Mouse (Mus musculus) liver, embryonic 14.5 days (tissue): ENCODE data around the gene Pdxdc1. TPM values are rescaled to one million over a fixed set of nuclear protein-coding genes. Genes with fewer than 3 reads are reported as not detected.
"Not testable (repeated sequence)": the region's sequence is repeated elsewhere in the genome, so short reads cannot be mapped to it uniquely, and the experiment has no call there.

Experiments used
- ATAC-seq: fragments of 200-750 bp; cut with Nextera tagmentation; 2 replicates; pipeline ENCODE4 v1.8.0; 2017; ENCODE audit warnings: moderate number of reproducible peaks, mild to moderate bottlenecking, moderate library complexity; ENCODE audit not compliant: insufficient read depth
- DNase-seq, 3 experiments: peaks; one replicate each; pipeline ENCODE4 v3.0.0-alpha.2; 2012 to 2013; ENCODE audit warnings: low read depth in 3 of 3, low spot score in 3 of 3
- H3K27ac ChIP-seq: fragments of 300-500 bp; sonication (generic); 2 replicates; pipeline ENCODE4 v1.5.1; 2014; ENCODE audit warnings: moderate library complexity, mild to moderate bottlenecking, control low read depth, inconsistent platforms
- H3K27me3 ChIP-seq: fragments of 300-500 bp; sonication (generic); 2 replicates; pipeline ENCODE4 v1.6.1; 2014; ENCODE audit warnings: mild to moderate bottlenecking, low read length, moderate library complexity; ENCODE audit not compliant: control insufficient read depth, insufficient read depth
- H3K36me3 ChIP-seq: fragments of 300-500 bp; sonication (generic); replicated peaks from 2 replicates; pipeline ENCODE4 v1.6.1; 2014; ENCODE audit warnings: low read depth; ENCODE audit not compliant: control insufficient read depth, insufficient read depth
- H3K4me1 ChIP-seq, 2 experiments: fragments of 200-500 bp in 1 of 2; fragments of 300-500 bp in 1 of 2; sonication (generic) in 1 of 2; replicated peaks; 2 replicates each; pipeline ENCODE4 v1.6.1; 2012 to 2014; ENCODE audit warnings: antibody characterized with exemption in 1 of 2, inconsistent platforms in 1 of 2, low read length in 1 of 2; ENCODE audit not compliant: control insufficient read depth in 2 of 2, insufficient read depth in 2 of 2
- H3K4me2 ChIP-seq: fragments of 300-500 bp; sonication (generic); 2 replicates; pipeline ENCODE4 v1.6.1; 2014; ENCODE audit warnings: low read depth, mild to moderate bottlenecking, control low read depth, moderate library complexity
- H3K4me3 ChIP-seq, 2 experiments: fragments of 200-500 bp in 1 of 2; fragments of 300-500 bp in 1 of 2; sonication (generic) in 1 of 2; 2 replicates each; pipeline ENCODE4 v1.5.1; 2012 to 2014; ENCODE audit warnings: low read depth in 2 of 2, low read length in 2 of 2, mild to moderate bottlenecking in 2 of 2, control low read depth in 1 of 2, inconsistent platforms in 1 of 2, moderate library complexity in 1 of 2; ENCODE audit not compliant: insufficient read depth in 1 of 2
- H3K9ac ChIP-seq: fragments of 300-500 bp; sonication (generic); replicated peaks from 2 replicates; pipeline ENCODE4 v1.6.1; 2014; ENCODE audit warnings: mild to moderate bottlenecking, control low read depth, moderate library complexity
- H3K9me3 ChIP-seq: fragments of 300-500 bp; sonication (generic); 2 replicates; pipeline ENCODE4 v1.6.1; 2016; ENCODE audit warnings: low read length, mixed read lengths; ENCODE audit not compliant: control insufficient read depth
- CTCF ChIP-seq: IDR thresholded peaks from 2 replicates; pipeline ENCODE4 v1.5.1; 2016; ENCODE audit warnings: antibody characterized with exemption, low read depth, control low read depth
- EP300 ChIP-seq: IDR thresholded peaks from 2 replicates; pipeline ENCODE4 v1.6.1; 2016; ENCODE audit warnings: antibody characterized with exemption, low read depth
- WGBS: fragments of 180-500 bp; shearing (Covaris S2); extraction: QIAGEN DNeasy Blood & Tissue Kit; methylation state at CpG from one replicate; pipeline ENCODE4 v1.1.7; 2014; ENCODE audit not compliant: insufficient replicate concordance; 5-methylcytosine and 5-hydroxymethylcytosine counted together
- polyA plus RNA-seq, 2 experiments: library from polyadenylated mRNA; depleted of rRNA in 1 of 2; stranded (reverse) in 1 of 2; unstranded in 1 of 2; fragments of >200 nt; fragmentation: Nextera tagmentation in 1 of 2; extraction: Ambion mirVana in 1 of 2; gene quantifications; 2 replicates each; pipeline versions ENCODE4 v1.2.1 to v1.2.3; 2012 to 2014

Pdxdc1 gene
- polyA plus RNA-seq, 2 experiments = 16.3 to 21.7 TPM

DNA sequence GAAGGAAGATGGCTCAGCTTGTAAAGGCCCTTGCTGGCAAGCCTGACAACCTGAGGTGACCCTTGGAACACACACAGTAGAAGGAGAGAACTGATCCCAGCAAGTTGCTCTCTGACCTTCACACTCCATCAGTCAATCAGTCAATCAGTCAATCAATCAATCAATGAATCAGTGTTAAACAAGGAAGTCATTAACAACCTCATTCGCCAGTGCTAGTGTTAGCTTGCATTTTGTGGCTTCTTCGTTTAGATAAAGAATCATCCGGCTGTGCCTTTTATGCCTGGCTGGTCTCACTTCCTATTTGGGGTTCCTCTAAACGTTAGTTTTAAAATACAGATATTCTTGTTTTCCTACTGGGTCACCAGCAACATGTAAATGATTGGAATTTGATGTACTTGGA lies 41.2 kb upstream of the Pdxdc1 start:
- Histone ChIP-seq H3K4me3 (no peak overlapping the region), H3K27ac (no peak overlapping the region)
- 9% methylated on average over 4 of the region's 4 CpGs for WGBS

DNA sequence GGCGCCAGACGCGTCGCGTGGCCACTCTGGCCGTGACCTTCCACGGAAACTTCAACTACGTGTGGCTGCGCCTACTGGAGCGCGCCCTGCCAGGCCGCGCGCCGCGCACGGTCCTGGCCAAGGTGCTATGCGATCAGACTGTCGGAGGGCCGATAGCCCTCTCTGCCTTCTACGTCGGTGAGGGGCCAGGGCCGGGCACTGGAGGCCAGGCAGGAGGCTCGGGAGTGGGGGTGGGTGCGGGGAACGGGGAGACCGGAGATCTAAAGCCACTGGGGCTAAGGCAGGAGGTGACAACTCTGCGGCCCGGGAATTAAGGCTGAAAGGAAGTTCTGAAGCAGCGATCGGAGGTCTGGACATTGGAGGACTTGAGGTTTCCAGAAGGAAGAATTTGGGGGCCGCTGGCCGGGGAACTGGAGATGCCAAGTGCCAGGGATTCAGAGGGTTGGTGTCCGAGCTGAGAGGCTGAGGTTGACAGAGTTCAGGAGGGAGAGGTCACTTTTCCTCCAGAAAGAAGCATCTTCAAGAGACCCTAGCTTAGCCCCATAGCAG lies 38.0 kb upstream of the Pdxdc1 start:
- ATAC-seq (peak; percentile 21; the same call in 1 of the 2 replicates), DNase-seq (no peak)
- Histone ChIP-seq H3K4me1 (no peaks in the 10 kb centered on the region), H3K27ac (no peak overlapping the region), H3K27me3 (peaks cover 9% of the 10 kb centered on the region), H3K36me3 (no peaks in the 10 kb centered on the region), H3K4me2 (peak overlapping the region; percentile 46), H3K9ac (no peak overlapping the region), H3K4me3 (peak overlapping the region; percentile 42 to 43), H3K9me3 (no peaks in the 10 kb centered on the region)
- 3% methylated on average over 31 of the region's 34 CpGs for WGBS
- TF ChIP-seq EP300 (no peak), CTCF (no peak)

More for the DNA sequence above, 41.2 kb upstream of the Pdxdc1 start:
- Histone ChIP-seq H3K4me1 (no peaks in the 10 kb centered on the region), H3K9ac (no peak overlapping the region), H3K27me3 (peaks cover 9% of the 10 kb centered on the region), H3K4me2 (no peak overlapping the region), H3K36me3 (no peaks in the 10 kb centered on the region), H3K9me3 (no peaks in the 10 kb centered on the region)
- ATAC-seq (no peak), DNase-seq (no peak)
- TF ChIP-seq EP300 (no peak), CTCF (no peak)

DNA sequence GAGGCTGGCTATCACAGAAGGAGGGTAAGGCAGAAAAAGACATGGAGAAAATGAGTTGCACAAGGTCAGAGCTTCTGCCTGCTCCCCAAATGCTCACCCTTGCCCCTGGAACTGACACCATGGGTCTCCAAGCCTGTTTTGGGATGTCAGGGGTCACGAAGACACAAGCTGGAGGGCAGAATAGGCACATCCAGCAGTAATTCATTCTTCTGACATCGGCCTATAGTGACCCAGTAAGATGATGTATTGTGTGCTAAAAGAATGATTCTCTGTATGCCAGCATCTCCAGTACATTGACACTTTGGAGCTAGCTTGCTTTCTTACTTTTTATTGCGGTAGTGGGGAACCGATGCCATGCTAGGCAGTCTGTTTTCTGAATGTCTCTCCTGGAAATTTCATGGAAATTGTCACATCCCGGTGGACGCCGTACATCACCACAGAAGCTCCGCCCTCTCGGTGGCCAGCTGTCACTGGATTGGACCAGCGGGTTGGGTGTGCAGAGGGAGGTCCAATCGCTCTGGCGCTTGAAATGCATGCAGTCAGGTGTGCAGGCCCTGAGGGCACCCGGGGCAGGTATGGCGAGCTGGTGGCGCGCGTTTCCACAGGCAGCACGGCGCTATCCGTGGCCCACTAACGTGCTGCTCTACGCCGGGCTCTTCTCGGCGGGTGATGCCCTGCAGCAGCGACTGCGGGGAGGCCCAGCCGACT lies 37.4 kb upstream of the Pdxdc1 start:
- H3K27me3 ChIP-seq = peaks cover 9% of the 10 kb centered on the region
- DNase-seq (no peak), ATAC-seq (peak; percentile 67)
- TF ChIP-seq EP300 (no peak), CTCF (no peak)
- peak overlapping the region; percentile 46 for H3K4me2 ChIP-seq
- H3K36me3 ChIP-seq = no peaks in the 10 kb centered on the region
- H3K27ac ChIP-seq = no peak overlapping the region
- H3K4me3 ChIP-seq = peak overlapping the region; percentile 42 to 43
- whole genome bisulfite sequencing = 4% methylated on average over 28 of the region's 28 CpGs
- no peaks in the 10 kb centered on the region for H3K4me1 ChIP-seq
- no peak overlapping the region for H3K9ac ChIP-seq
- H3K9me3 ChIP-seq = no peaks in the 10 kb centered on the region

DNA sequence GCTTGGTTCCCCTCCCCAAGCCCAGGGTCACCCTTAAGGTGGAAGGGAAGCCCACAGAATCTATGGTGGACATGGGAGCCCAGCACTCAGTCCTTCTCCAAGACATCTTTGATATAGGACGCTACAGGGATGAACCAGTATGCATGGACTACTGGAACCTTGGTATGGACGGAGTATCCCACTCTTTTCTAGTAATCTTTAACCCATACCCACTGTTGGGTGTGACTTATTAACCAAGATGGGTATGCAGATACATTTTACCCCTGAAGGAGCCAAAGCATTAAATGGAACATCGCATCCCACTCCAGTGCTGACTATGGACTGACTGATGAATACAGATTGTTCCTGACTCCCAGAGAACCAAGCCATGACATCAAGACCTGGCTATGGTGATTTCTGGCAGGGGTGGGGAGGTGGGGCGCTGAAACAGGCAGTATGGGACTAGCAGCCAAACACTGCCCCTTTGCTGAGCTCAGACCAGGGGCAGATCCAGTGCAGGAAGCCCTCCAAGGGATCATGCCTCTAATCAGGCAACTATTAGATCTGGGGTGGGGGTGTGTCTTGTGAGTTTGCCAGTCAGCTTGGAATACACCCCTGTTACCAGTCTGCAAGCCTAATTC lies 24.6 kb upstream of the Pdxdc1 start:
- Histone ChIP-seq H3K27ac (no peak overlapping the region), H3K4me1 (no peaks in the 10 kb centered on the region), H3K36me3 (no peaks in the 10 kb centered on the region), H3K9me3 (no peaks in the 10 kb centered on the region), H3K27me3 (no peaks in the 10 kb centered on the region), H3K9ac (no peak overlapping the region), H3K4me3 (no peak overlapping the region), H3K4me2 (no peak overlapping the region)
- ATAC-seq = no peak
- DNase-seq = no peak
- 63% methylated on average over 4 of the region's 4 CpGs for WGBS
- TF ChIP-seq EP300 = no peak
- TF ChIP-seq CTCF = no peak

DNA sequence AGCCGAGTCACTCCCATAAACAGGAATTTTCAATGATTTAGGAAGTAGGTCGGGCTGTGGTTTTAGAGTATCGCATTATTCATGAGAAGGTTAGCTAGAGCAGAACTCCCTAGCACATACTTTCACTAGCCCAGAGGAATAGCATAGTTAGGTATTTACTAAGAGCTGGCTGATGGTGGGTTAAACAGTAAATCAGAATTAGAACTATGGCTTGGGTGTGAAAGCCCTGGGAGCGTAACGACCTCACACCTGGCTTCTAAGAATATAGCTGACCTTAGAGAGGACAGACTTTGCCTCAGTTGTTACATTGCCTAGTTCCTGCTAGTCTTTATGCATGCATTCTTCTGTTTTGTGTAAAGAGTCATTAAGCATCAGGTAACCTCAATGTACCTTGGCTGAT lies 20.0 kb upstream of the Pdxdc1 start:
- not testable (repeated sequence) for ATAC-seq, H3K36me3 ChIP-seq, H3K4me3 ChIP-seq, H3K4me1 ChIP-seq, H3K27ac ChIP-seq, H3K9me3 ChIP-seq, H3K9ac ChIP-seq, DNase-seq, H3K4me2 ChIP-seq, H3K27me3 ChIP-seq
- WGBS = 76% methylated on average over 5 of the region's 5 CpGs

DNA sequence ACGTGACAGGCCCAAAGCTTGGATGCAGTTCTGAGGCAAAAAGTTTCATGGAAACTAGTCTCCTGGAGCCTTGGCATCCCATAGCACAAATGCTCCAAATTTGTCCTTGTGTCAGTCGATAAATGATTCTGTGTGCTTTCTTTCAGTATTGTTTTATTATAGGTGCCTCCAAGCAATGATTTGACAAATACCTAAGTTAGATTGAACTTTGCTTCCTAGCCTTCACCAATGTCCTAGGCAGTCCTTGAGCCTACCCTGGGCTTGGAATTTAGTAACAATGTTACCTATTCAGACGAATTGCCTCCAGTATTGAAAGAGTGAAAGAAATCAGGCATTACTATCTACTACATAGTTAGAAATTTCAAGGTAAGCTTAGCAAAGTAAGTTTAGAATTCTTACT lies 19.6 kb upstream of the Pdxdc1 start:
- H3K27me3 ChIP-seq, DNase-seq, H3K9me3 ChIP-seq, H3K36me3 ChIP-seq, H3K9ac ChIP-seq, ATAC-seq, H3K4me3 ChIP-seq, H3K27ac ChIP-seq, H3K4me1 ChIP-seq, H3K4me2 ChIP-seq: not testable (repeated sequence)
- 68% methylated on average over 3 of the region's 3 CpGs for WGBS
